28 mouse cellular contexts compared by ENCODE assay signal in genomic region chr1:39386456-39386855, GRCm38 (mm10).
"Had no signal": no experiment of that assay in that cellular context is flagged by ENCODE, and none has a peak within 500 bp of the region (broad histone marks: within the 10 kb centered on the region; RNA-seq: fewer than 3 reads in every experiment).

No protein-coding gene starts in this region.

- H3K27me3 ChIP-seq: heart, embryonic 12.5 days; hindbrain, embryonic 12.5 days; intestine, embryonic 15.5 days; liver, embryonic 13.5 days; liver, embryonic 15.5 days had no signal

- H3K4me1 ChIP-seq: heart, embryonic 12.5 days; hindbrain, embryonic 12.5 days; intestine, embryonic 15.5 days; limb, embryonic 10.5 days; limb, embryonic 12.5 days had no signal

- H3K4me2 ChIP-seq: heart, embryonic 12.5 days; hindbrain, embryonic 12.5 days; hindbrain, embryonic 14.5 days; intestine, embryonic 15.5 days; limb, embryonic 12.5 days; liver, embryonic 11.5 days; liver, embryonic 13.5 days; liver, embryonic 15.5 days had no signal

- H3K27ac ChIP-seq: gastrocnemius, adult 2 months; heart, embryonic 10.5 days; hindbrain, embryonic 10.5 days; hindbrain, embryonic 12.5 days; hindbrain, embryonic 14.5 days; intestine, embryonic 15.5 days; layer of hippocampus, adult 2 months; left cerebral cortex, adult 2 months; limb, embryonic 10.5 days; limb, embryonic 12.5 days; liver, embryonic 13.5 days; liver, embryonic 15.5 days had no signal

- DNase-seq: gastrocnemius, adult 2 months; gastrocnemius, postnatal 10 days; gastrocnemius, postnatal 25 days; heart, adult 18-20 months; heart, postnatal 10 days; heart, postnatal 4 days; kidney, adult 18-20 months; kidney, adult 8-10 months; kidney, postnatal 10 days; kidney, postnatal 25 days; kidney, postnatal 4 days; liver; liver, embryonic 13.5 days had no signal

- H3K9ac ChIP-seq: heart, embryonic 12.5 days; hindbrain, embryonic 12.5 days; hindbrain, embryonic 14.5 days; intestine, embryonic 15.5 days; limb, embryonic 12.5 days; liver, embryonic 13.5 days; liver, embryonic 15.5 days had no signal

- H3K36me3 ChIP-seq: hindbrain, embryonic 10.5 days; hindbrain, embryonic 12.5 days; intestine, embryonic 15.5 days; limb, embryonic 10.5 days; limb, embryonic 12.5 days had no signal

- ATAC-seq: hindbrain, embryonic 16.5 days; inflammation-experienced regulatory T-cells, adult 6 months; intestine, embryonic 15.5 days; intestine, postnatal 0 days had no signal

- H3K9me3 ChIP-seq: heart, embryonic 10.5 days; heart, embryonic 12.5 days; hindbrain, embryonic 10.5 days; hindbrain, embryonic 12.5 days; intestine, embryonic 15.5 days; limb, embryonic 10.5 days; limb, embryonic 12.5 days; liver, embryonic 13.5 days; liver, embryonic 15.5 days had no signal

- H3K4me3 ChIP-seq: gastrocnemius, adult 2 months; heart, embryonic 10.5 days; heart, embryonic 12.5 days; hindbrain, embryonic 10.5 days; hindbrain, embryonic 12.5 days; intestine, embryonic 15.5 days; layer of hippocampus, adult 2 months; left cerebral cortex, adult 2 months; limb, embryonic 10.5 days; limb, embryonic 12.5 days; liver, embryonic 13.5 days; liver, embryonic 15.5 days had no signal
